Mouse (Mus musculus): ENCODE measurements around the gene Mbd6.

Gene Mbd6

DNA sequence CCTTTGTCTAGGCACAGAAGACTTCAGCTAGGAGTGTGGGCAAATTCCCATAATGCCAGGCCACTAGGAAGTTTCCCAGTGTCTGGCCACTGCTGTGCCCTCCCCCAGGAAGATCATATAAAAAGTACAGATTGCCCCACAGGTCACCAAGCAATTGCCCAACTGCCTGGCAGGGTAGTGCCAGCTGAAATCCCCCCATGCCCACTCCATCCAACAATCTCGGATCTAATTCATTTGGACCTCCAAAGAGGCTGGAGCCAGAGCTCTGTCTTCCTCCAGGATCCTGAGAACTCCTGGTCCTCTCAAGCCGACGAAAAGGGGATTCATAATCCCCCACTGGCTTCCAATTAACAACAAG, 903 bp downstream of the Mbd6 start:
- DNase-seq (ENCODE audit: low spot score), result no peak

DNA sequence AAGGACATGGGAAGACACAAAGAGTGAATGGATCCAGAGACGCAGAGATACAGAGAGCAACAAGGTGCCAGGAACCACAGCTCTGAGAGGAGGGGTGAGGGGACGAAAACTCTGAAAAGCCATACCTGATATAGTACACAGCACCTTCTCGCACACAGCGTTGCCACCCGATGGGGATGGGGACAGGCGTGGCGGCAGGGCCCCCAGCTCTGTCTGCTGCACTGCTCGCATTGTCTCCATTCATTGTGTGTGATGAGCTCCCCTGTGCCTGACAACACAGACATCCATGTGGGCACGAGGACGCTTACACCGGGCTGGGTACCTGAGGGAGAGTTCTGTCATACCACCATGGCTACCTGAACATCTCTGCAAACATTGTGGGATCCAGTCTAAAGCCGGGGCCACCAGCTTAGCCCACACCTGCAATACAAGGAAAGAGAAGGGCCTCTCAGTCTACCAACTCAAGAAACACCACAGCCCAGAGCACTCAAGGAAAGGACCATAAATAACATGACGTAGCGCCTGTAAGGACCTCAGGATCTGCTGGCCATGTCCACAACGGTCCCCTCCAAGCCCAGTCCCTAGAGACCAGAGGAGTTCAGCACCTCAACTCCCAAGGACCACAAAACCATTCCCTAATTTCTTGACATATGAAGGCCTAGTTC, 1.4 kb downstream of the Mbd6 start:
- no peak for DNase-seq (ENCODE audit: low spot score)

DNA sequence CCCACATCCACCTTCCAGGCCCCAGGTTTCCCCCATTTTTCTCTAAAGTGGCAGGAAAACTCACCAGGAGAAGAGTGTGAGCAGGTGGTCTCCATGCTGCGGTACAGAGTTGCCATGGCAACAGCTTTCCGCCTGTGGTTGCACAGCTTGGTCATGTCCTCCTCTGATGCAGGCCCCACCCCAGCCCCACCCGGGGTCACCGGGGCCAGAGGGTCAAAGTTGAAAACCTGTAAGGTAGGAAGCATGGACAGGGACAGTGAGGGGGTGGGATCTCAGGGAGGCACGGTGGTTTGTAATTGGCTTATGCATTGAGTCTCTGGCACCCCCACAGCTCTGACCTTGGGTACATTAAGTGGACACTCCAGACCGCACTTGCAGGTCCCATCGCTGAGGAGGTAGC, 2.1 kb downstream of the Mbd6 start:
- no peak for DNase-seq (ENCODE audit: low spot score)

DNA sequence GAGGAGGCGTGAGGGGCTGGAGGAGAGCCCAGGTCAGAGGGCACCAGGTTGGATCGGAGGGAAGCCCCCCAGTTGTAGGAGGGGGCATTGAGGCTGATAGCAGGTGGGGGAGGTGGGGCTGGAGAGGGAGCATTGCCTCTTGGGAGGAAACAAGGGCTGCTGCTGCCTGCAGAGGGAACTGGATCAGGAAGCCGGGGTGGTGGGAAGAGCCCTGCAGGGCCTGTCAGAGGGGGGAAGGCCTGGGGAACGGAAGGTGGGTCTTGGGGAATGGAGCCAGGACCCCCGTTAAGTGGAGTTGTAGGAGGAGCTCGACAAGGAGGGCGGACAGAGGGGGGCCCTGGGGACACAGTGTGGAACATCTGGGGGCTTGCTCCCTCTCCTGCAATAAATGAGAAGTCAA, 2.6 kb downstream of the Mbd6 start:
- DNase-seq (ENCODE audit: low spot score), result no peak

DNA sequence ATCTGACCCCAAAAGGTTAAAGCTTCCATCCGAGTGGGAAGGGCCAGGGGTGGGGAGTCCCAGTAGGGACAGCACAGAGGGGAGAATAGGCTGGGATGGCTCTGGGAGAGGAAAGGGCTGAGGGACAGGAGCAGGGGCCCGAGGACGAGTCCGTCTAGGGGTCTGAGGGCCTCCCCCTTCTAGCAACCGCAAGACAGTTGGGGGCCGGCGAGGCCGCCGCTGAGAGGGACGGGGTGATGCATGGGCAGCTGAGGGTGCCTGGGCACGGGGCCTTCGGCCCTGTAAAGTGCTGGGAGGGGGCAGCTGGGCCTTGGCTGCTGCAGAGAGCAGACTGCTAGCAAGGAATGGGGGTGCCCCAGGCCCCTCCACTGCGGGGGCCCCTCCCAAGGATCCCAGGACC, 3.2 kb downstream of the Mbd6 start:
- DNase-seq (ENCODE audit: low spot score), result no peak

DNA sequence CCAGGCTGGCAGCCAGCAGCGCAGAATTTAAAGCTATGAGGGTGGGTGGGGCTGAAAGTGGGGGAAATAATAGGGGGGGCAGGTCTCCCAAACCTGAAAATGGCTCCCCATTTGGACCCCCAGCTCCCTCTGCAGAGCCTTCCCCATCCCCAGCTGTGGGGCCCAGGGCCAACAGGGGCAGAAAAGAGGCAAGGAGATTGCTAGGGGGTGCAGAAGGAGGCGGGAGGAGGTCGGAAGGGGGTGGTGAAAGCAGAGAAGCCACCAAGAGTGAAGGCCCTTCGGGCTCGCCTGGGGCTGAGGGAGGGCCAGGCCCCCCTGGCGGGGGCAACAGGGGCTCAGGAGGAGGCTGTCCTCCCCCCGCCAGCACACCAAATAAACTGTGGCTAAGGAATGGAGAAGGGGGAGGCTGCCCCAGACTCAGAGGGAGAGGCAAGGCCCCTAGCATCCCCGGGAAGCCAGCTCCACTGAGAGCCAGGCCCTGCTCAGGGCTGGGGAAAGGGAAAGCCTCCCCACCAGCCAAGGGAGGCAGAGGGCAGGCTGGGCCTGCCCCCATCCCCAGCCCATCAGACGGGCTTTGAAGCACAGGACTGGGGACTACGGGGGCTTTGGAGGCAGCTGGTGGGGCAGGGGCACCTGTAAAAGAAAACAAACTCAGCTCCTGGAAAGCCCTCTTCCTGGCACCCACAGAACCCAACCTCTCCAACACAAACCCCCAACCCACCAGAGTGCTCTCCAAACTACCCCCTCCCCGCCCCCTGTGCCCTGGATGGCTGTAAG, 3.9 kb downstream of the Mbd6 start:
- DNase-seq (ENCODE audit: low spot score), result no peak

DNA sequence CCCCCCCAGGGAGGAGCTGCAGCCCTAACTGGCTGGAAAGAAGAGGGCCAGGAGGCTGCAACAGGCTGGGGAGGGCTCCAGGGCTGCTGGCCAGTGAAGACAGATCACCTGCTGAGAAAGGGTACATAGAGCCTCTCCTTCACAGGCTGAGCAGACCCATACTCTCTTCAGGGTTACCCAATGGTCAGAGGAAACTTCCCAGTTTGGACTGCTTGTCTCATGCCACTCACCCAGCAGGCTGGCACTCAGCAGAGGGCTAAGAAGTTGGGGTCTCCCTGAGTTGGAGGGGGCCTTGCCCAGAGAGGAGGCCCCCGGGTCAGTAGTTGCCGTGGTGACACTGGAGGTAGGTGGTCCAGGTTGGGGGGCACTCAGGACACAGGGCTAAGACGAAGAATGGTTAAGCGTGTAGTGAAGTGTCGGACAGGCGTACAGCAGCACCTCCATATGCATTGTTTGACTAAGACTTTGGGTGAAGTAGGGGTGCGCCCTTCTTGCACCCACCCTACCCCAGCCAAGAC, 4.7 kb downstream of the Mbd6 start:
- no peak for DNase-seq (ENCODE audit: low spot score)

DNA sequence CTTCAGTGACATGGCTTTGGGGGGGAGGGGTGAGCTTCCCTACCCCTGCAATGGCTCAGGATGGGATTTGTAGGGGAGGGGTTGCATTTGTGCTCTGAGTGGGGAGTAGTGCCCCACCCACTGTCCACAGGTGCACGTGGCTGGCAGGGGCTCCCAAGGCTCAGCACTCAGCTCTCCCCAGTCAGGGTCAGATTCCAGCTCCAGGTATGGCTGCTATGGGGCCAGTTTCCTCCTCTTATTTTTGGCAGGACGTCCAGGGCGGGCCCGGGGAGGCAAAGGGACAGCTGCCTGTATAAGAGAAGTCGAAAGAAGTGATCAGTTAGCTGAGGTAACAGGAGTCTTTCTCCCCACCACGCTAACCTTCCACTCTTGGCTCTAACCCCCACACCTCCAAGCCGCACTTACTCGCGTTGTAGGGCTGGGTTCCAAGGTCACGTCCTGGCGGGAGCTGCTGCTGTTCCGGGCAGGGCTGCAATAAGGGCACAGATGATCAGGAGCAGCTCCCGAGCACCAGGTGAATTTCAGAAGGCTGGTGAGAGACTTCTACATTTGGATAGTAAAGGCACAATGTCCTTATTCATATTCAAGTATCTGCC, 6.1 kb downstream of the Mbd6 start:
- DNase-seq (ENCODE audit: low spot score), result no peak

DNA sequence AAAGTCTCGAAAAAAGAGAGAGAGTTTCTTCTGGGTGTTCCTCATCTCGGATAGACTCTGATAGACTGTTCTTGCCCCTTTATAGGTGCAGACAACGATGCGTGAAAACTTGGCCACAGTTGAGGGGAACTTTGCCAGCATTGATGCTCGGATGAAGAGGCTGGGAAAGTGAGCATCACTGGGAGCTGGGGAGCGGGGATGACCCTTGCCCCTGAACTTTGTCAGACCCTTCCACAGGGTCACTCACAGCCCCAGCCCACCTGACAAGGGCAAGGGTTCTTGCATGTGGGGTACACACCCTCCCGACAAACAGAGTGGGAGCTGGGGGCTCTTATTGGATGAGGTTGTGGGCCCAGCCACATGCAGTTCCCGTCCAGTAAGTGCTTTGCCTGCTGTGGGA, 7.5 kb downstream of the Mbd6 start:
- DNase-seq (ENCODE audit: low spot score), result no peak

DNA sequence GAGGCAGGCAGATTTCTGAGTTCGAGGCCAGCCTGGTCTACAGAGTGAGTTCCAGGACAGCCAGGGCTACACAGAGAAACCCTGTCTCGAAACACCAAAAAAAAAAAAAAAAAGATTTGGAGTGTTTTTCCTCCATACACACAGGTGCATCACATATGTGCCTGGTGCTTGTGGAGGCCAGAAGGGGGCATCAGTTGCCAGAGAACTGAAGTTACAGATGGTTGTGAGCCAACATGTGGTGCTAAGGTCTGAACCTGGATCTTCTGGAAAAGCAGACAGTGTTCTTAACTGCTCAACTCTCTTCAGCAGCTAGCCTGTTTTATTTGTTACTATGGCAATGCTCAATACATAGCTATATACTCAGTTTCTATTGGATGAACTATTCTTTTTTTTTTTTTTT, 9.1 kb downstream of the Mbd6 start:
- no peak for DNase-seq (ENCODE audit: low spot score)

DNA sequence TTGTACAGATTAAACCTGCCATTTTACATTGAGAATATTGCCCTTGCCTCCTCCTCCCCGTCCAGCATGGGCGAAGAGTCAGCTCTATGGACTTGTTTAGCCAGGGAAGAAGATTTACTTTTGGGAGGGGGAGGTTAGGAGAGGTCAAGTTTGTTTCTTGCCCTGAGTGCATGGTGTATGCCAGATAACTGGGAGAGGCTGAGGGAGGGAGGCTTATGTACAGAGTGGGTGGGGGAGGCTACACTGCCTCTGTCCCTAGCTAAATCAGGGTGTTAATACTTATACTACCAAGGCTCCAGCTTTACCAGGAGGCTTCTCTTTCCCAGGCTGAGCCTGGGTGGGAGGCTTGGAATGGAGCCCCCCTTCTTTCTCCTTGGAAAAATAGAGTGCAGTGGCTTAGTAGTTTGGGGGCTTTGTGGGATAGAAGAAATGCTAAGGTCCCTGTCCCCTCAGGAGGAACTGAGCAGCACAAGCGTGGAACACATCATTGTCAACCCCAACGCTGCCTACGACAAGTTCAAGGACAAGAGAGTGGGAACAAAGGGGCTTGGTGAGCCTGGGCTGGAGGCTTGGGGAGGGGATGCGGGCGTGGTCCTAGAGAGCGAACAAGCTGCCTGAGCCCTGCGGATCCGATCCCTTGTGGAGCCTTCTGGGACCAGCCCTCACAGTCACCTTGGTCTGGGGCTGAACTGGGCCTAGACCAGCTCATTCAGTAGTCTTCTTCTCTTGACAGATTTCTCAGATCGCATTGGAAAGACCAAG, 14.4 kb downstream of the Mbd6 start:
- no peak for DNase-seq (ENCODE audit: low spot score)

DNA sequence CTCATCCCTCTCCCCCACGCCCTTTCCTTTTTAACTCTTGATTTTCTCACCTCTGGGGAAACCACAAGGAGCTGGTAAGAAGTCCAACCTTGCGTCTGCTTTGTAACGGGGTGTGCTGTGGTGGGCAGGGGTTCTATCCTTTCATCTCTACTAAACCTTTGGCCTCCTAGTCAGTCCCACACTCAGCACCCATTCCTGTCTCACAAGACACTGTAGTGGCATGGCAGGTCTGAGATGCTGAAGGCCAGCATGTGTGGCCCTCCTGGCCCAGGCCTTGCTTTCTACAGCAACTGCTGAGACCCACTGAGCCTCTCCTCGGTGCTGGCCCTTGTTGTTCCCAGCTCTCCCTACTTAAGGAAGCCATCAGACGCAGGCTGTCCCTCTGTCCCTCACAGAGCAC, 16.4 kb downstream of the Mbd6 start:
- no peak for DNase-seq (ENCODE audit: low spot score)

DNA sequence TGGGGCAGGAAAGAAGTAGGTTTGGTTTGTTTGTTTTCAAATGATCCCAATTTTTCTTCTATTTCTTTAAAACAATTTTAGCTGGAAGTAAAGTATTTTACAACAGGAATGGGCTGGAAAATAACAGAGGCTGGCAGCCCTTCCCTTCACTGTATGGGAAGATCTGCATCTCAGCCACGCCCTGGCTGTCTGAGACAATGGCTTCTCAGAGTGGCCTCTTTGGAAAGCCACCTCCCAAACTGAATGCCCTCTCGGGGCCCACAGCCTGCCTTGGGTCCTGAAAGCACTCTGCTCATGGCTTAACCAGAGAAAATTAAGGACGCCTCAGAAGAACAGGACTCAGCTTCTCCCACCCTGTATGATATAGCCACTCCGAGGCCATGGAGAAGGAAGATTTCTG, 18.9 kb downstream of the Mbd6 start:
- DNase-seq (ENCODE audit: low spot score), result no peak

DNA sequence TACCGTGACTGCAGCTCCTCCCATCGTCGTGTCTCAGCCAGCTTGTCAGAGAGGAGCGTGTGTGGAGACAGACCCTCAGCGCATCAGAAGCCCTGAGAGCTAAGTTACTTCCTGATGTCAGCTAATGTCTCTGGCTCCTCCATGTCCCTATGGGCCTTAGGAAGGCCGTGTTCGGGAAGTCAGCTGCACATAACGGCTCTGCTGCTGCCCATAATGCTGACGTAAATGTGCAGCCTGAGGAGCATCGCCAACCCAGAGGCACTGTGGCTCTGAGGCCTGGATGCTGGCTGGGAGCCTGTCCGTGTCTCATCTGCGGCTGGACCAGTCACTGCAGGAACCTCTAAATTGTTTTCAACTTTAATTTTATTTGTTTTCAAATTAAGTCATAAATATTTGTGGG, 19.8 kb downstream of the Mbd6 start:
- DNase-seq (ENCODE audit: low spot score), result no peak

DNA sequence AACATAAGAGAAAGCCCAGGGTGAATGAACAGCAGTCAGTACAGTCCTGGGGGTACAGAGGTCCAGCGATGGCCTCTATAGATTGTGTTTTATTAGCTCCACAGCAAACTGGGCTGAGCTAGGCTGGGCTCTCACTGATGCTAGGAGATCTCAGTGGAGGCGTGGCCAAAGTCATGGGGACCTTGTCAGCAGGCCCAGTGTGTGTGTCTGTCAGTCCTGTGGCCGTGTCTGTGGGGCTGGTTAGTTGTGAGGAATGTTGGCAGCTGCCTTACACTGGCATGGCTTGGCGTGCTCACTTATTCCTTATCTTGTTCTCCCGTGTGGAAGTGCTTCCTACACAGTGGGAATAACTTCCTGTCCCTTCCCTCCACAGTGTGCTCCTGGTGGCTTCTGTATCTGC, 20.4 kb downstream of the Mbd6 start:
- DNase-seq (ENCODE audit: low spot score), result no peak

DNA sequence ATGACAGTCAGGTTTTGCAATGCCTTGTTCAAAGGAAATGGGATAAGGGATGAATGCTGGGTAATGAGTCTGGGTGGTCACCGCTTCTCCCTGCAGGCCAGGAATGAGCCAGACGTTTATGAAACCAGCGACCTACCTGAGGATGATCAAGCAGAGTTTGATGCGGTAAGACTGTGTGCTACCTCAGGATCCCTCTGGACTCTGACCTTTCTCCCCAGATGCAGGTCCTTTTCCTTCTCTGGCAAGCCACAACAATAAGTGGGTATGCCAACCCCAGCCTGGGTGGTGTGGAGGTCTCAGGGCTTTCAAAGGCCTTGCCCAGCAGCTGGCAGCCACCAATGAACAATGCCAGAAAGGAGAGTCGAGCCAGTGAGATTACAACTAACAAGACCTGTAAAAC, 21.5 kb downstream of the Mbd6 start:
- no peak for DNase-seq (ENCODE audit: low spot score)

DNA sequence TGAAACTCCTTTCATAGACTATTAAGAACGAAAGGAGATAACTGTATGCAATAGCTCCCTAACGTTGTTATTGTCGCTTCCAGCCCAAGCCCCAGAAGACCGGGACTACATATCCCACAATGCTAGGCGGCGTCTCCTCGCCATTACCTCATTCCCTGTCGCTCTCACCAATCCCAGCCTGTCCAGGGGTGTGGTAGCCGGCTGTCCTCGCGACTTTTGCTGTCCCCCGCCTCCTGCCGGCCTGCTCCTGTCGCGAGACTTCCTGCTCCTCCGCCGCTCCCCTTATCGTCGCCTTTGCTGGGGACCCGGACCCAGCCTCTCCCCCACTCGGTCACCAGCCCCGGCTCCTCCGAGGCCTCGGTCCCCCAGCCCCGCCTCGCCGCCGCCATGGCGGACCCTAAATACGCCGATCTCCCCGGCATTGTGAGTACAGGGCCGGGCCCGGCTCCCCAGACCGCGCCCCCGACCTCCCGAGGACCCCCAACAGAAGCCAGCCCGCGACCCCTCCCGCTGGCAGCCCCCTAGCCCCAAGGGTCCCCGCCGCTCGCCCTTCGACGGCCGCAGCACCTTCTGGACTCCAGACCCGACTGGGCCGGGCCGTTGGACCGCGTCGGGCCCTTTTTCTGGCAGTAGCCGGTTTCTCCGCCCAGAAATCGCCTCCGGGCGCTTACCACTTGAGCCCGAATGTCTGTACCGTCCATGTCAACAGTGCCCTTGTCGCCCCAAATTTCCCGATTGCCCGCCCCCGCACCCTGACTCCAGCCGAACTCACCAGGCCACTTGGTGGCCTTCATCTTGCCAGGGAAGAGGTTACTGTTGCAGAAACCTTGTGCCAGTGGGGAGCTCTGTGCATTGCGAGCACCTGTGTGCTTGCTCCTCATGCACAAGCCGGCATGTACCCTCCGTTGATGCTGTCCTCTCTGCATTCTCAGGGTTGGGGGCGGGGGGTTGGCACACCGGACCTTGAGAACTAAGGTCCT, 22.4 kb downstream of the Mbd6 start, which contains the start of gene Dctn2:
Dctn2 (plus strand) TSS at position 257 of the 980 bp plus-strand sequence.
- DNase-seq (ENCODE audit: low spot score), result peak; percentile 95

DNA sequence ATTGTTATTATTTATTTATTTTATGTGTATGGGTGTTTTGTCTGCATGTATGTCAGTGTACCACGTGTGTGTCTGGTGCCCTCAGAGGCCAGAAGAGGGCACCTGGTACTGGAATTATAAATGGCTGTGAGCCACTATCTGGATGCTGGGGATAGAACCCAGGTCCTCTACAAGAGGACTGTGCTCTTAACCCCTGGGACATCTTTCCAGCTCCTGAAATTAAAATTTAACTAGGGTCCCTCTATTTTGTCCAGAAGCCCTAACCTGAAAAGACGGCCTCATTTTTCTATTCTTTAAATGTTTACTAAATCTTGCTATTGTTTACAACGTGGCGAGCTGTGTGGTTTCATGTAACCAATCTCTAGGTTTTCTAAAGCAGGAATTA, 23.1 kb downstream of the Mbd6 start:
- no peak for DNase-seq (ENCODE audit: low spot score)

DNA sequence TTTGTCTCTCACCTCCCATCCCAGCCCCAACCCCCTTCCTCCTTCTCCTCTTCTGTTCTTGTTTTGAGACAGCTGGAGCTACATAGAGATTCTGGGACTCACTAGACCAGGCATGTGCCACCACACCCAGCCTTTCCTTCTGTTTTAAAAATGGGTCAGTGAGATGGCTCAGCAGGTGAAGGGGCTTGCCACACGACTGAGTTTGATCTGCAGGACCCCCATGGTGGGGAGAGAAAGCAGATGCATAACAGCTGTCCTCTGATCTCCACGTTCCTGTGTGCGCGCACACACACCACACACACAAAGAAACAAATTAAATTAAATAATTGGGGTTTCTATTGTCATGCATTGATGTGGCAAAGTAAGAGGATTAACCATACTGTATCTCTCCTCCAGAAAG, 23.8 kb downstream of the Mbd6 start:
- no peak for DNase-seq (ENCODE audit: low spot score)

DNA sequence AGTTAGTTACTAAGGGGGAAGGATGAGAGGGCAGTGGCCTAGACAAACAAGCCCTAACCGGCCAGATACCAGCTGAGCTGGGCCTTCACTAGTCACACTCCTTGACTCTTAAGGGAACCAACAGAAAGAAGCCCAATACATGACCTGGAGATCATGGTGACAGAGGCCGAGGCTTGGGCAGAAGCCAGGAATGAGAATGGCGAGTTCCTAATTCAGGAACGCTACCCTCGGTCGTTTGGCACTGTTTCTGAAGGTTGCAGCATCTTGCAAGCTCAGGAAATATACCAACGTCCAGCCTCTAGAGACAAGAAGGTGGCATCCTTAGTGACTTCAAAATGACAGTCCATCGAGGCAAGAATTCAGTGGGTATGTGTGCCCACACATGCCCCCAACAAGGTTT, 24.5 kb downstream of the Mbd6 start:
- no peak for DNase-seq (ENCODE audit: low spot score)

DNA sequence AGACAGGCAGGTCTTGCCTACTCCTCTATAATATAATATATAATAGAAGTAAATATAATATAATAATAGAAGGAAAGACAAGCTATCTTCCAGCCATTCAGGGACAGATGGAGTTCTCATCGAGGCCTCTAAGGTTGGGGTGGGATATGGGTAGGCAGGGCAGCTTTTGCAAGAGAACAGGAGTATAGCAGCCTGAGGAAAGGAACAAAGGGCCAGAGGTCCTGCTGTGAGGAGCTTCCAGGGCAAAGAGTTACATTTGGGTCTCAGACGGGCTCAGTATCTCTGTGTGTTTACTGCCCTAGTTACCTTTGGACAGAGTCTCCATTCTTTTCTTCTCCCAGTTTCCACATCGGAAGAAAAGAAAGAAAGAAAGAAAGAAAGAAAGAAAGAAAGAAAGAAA, 25.2 kb downstream of the Mbd6 start:
- DNase-seq (ENCODE audit: low spot score), result no peak

All from urinary bladder, postnatal 14 days (tissue).